Mouse (Mus musculus) small intestine, adult 2 months (tissue): ENCODE results near the gene Armc8. TPM values are rescaled to one million over a fixed set of nuclear protein-coding genes. Genes with fewer than 3 reads are reported as not detected.

Experiments
- H3K27ac ChIP-seq: fragments of 200-500 bp; 2 replicates; pipeline ENCODE4 v1.5.1; 2012; ENCODE audit warnings: low read depth, low read length, control low read depth, inconsistent platforms; ENCODE audit not compliant: insufficient read depth
- H3K27me3 ChIP-seq: fragments of 200-500 bp; 2 replicates; pipeline ENCODE4 v1.6.1; 2012; ENCODE audit warnings: mild to moderate bottlenecking, moderate library complexity, low read length, inconsistent platforms; ENCODE audit not compliant: control insufficient read depth, insufficient read depth
- H3K36me3 ChIP-seq: fragments of 200-500 bp; 2 replicates; pipeline ENCODE4 v1.6.1; 2012; ENCODE audit warnings: mild to moderate bottlenecking, low read length, control low read depth, inconsistent platforms; ENCODE audit not compliant: control insufficient read depth, insufficient read depth
- H3K4me1 ChIP-seq: fragments of 200-500 bp; 2 replicates; pipeline ENCODE4 v1.6.1; 2012; ENCODE audit warnings: low read length, inconsistent platforms, mixed read lengths; ENCODE audit not compliant: control insufficient read depth, insufficient read depth, insufficient read length
- H3K4me3 ChIP-seq: fragments of 200-500 bp; 2 replicates; pipeline ENCODE4 v1.5.1; 2012; ENCODE audit warnings: low read depth, mild to moderate bottlenecking, control low read depth, inconsistent platforms, low read length, moderate library complexity
- CTCF ChIP-seq: fragments of 200-500 bp; IDR thresholded peaks from 2 replicates; pipeline ENCODE4 v1.5.1; 2012; ENCODE audit warnings: low read depth, mild to moderate bottlenecking, control low read depth, inconsistent platforms, low read length, moderate library complexity, mixed read lengths; ENCODE audit not compliant: insufficient replicate concordance, insufficient read length; ENCODE audit errors: extremely low read depth
- POLR2A ChIP-seq: fragments of 200-500 bp; IDR thresholded peaks from 2 replicates; pipeline ENCODE4 v1.6.1; 2012; ENCODE audit warnings: low read depth, mild to moderate bottlenecking, control low read depth, inconsistent platforms, low read length, moderate library complexity
- WGBS: fragments of 180-500 bp; shearing (Covaris S2); methylation state at CpG from one replicate; pipeline ENCODE4 v1.1.7; 2018; 5-methylcytosine and 5-hydroxymethylcytosine counted together
- polyA plus RNA-seq: library from polyadenylated mRNA; depleted of rRNA; stranded (reverse); fragments of >200 nt; gene quantifications from 2 replicates; pipeline ENCODE4 v1.2.3, GENCODE M21; 2012

Gene Armc8
- polyA plus RNA-seq, 1 experiment: 9.5 TPM

DNA sequence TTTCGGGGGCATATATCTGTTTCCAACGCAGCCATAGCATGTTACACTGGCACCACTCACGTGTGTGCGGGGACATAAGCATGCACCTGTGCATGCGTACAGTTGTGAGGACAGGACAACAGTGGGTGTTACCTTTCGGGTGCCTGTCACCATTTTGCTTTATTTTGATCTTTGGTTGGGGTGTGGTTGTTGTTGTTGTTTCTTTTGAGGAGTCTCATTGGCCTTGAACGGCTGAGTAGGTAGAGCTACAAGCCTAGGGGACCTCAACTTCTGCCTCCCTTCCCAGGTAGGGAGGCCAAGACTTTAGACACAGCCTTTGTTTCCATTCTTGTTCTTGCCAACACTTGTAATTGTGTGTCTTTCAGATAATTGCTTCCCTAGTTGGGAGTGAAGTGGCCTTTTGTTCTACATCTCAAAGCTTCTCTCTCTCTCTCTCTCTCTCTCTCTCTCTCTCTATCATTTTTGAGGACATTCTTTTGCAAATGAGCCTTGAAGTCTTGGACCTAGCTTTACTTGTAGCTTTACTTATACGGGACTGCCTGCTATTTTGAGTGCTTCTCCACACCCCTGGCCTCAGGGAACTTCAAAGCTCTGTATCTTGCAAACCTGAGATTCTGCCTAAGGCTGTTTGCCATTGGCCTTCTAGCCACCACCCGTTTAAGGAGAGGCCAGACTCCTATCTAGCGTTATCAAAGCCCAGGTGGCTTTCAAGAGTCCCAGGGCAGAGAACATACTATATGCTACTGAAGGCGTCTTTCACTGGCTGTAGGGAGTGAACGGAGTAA, 130.7 kb downstream of the Armc8 start:
- TF ChIP-seq POLR2A (no peak), CTCF (no peak)
- Histone ChIP-seq H3K4me3 (no peak overlapping the region), H3K4me1 (no peaks in the 10 kb centered on the region; the same call in 1 of the 2 replicates), H3K27me3 (no peaks in the 10 kb centered on the region), H3K27ac (no peak overlapping the region), H3K36me3 (no peaks in the 10 kb centered on the region)
- 60% methylated on average over 12 of the region's 12 CpGs for WGBS

DNA sequence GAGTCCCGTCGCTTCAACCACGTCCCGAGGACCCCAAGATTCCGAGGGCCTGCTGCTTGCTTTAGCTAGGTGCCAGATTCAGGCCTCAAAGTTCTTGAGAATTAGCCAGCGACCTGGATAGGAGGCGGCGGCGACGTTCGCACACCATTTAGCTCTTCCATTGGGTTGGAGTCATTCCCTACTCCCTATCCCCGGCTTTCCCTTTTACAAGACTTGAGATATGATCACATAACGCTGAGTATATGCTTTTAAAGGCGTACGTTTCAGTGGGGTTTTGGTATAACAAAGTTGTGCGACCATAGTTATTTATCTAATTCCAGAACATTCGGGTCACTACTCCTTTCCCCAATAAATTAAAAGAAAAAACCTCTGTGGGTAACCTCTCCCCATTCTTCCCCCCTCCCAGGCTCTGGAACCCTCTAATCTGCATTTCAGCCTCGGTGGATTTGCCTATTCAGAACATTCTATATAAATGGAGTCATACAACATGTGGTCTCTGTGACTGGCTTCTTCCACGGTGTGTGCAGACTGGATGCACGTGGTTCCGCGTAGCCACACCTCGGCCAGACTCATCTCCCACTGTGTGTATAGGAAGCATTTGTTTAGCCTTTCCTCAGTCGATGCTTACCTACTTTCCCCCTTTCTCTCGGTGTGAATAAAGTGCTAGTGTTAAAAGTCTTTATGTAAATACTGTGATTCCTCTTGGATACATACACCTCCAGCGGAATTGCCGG, 131.5 kb downstream of the Armc8 start, which contains the start of gene Mras:
Gene Mras (minus strand): TSS at position 351 of the 734 bp plus-strand sequence.
- Histone ChIP-seq H3K4me3 (peak within 1 kb of the TSS; percentile 75), H3K27ac (peak within 1 kb of the TSS; percentile 19; the same call in 1 of the 2 replicates), H3K36me3 (no peaks in the 10 kb centered on the region), H3K4me1 (no peaks in the 10 kb centered on the region; the same call in 1 of the 2 replicates), H3K27me3 (no peaks in the 10 kb centered on the region)
- TF ChIP-seq CTCF (no peak), POLR2A (no peak)
- 9% methylated on average over 27 of the region's 27 CpGs for WGBS

DNA sequence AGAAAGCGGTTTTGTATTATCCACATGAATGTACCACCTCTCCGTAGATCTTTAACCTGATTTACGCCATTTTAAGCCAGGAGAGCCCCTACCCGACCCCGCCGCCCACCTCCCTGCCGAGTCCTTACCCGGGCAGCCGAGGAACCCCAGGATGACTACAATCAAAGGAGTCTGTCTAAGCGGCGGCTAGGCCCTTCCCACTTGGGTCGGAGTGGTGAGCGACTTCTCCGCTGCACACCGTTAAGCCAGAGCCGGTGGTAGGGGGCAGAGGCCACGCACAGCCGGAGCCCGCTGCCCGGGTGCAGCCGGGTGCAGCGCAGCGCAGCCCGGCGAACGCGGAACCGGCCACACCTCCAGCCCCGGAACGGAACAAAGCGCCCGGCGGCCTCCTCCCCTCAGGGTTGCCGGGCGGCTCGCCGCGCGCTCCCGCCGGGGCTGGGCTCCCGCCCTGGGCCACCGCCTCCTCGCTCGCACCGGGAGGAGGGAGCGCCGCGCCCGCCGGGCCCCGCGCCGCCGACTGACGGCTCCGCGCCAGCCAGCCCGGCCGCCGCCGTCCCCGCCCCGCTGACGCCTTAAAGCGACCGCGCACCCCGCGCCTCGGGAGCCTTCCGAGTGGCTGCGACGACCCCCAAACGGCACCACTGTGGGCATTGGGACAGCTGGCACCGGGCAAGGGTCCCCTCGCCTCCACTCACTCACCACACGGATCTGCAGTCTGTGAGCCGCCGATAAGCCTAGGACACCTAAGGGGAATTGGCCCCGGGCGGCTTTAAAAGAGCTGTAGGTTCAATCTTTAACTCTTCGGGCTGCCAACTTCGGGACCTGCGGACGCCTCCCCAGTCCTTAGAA, 132.3 kb downstream of the Armc8 start:
- H3K4me3 ChIP-seq: peak overlapping the region; percentile 75
- WGBS: 2% methylated on average over 77 of the region's 86 CpGs
- no peaks in the 10 kb centered on the region for H3K27me3 ChIP-seq
- H3K4me1 ChIP-seq: no peaks in the 10 kb centered on the region; the same call in 1 of the 2 replicates
- H3K27ac ChIP-seq: peak overlapping the region; percentile 19; the same call in 1 of the 2 replicates
- no peaks in the 10 kb centered on the region for H3K36me3 ChIP-seq
- TF ChIP-seq CTCF (no peak), POLR2A (no peak; the same call in 1 of the 2 replicates)

DNA sequence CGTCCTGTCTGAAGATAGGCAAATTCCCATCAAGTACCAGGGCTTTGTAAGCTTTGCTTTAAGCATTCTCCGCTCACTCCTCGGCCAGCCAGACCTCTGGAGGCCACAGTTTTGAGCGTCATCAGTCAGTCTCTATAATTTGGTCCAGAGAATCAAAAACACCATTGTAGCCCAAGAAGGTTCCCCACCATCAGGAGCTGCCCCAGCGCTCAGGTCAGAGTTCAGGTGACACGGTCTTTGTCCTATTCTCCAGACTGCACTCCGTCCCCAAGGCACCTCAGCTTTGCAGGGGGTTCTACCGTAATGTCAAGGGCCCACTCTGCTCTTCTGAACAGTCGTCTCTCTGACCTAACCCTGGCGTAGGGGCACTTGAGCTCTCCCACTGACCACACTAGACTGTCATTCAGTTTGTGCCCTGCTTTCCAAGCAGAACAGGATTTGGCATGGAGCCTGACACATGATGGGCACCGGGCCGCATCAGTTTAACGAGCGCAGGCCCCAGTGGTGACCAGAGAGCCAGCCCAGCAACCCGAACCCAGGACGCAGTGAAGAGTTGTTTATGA, 133.0 kb downstream of the Armc8 start:
- 46% methylated on average over 16 of the region's 16 CpGs for WGBS
- H3K27ac ChIP-seq: no peak overlapping the region

DNA sequence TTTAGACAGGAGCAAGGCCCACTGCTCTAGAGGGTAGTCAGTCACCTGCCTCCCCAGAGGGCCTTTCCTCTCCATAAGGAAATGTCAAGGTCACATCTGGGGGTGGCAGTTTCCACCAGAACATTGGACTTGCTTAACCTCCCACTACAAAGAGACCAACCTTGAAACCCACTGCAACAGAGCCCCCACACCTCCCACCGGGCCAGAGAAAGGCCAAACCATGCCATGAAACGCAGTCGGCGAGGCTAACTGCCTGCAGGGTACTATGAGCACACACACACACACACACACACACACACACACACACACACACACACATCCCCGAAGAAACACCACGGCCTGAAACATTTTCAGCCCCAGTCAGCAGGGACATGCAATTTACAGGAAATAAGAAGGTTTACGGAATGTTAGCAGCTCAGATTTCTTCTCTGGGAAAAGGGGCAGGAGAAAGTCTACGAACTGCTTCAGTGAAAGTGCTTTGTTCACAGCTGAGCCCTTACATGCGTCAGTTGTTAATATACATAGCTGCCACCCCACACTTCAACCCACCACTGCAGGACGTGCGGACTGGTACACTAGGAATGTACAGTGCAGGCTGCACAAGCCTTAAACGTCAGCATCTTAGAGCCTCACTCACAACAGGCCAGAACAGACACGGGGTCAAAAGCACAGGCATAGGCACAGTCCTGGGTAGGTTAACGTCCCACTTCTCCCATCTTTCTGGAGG, 133.6 kb downstream of the Armc8 start:
- Histone ChIP-seq H3K36me3 (no peaks in the 10 kb centered on the region), H3K27me3 (no peaks in the 10 kb centered on the region), H3K4me3 (peak overlapping the region; percentile 75), H3K27ac (no peak overlapping the region), H3K4me1 (no peaks in the 10 kb centered on the region; the same call in 1 of the 2 replicates)
- TF ChIP-seq POLR2A (no peak), CTCF (no peak)
- 71% methylated on average over 14 of the region's 14 CpGs for WGBS

More for the DNA sequence above, 133.0 kb downstream of the Armc8 start:
- Histone ChIP-seq H3K27me3 (no peaks in the 10 kb centered on the region), H3K36me3 (no peaks in the 10 kb centered on the region), H3K4me1 (no peaks in the 10 kb centered on the region; the same call in 1 of the 2 replicates), H3K4me3 (peak overlapping the region; percentile 75)
- TF ChIP-seq CTCF (no peak), POLR2A (no peak)

DNA sequence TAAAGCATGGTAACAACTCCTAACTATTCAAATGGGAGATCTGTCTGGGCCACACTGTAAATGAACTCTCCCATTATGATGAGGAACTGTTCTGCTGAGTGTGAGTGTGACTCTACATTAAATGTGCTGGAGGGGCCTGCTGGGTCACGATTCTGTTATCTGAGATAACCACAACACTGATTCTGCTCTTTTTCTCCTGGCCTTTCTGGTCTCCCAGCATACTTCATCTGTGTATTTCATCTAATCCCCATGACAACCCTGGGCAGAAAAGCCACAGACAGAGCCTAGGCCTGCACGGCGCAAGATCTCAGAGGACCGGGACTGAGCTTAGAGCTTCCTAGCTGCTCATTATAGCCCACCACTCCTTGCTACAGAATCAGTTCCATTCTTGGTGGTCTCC, 136.2 kb downstream of the Armc8 start:
- Histone ChIP-seq H3K27me3 (no peaks in the 10 kb centered on the region), H3K27ac (no peak overlapping the region), H3K36me3 (no peaks in the 10 kb centered on the region), H3K4me3 (no peak overlapping the region), H3K4me1 (no peaks in the 10 kb centered on the region)
- 82% methylated on average over 4 of the region's 4 CpGs for WGBS
- TF ChIP-seq POLR2A (no peak), CTCF (no peak)
